Mouse (Mus musculus) ES-Bruce4 (cell line): ENCODE measurements at regions not wholly inside any gene's neighbourhood (a gene's known extent, or its start where the extent isn't known, plus 50 kb on each side); places are given as distances from the start of the nearest gene placed in this dataset.

Experiments
- CTCF ChIP-seq: IDR thresholded peaks from one replicate; pipeline ENCODE4 v1.8.1; 2011; ENCODE audit warnings: low read depth, low read length
- EP300 ChIP-seq: IDR thresholded peaks from 2 replicates; pipeline ENCODE4 v1.6.1; 2011; ENCODE audit warnings: low read depth, low read length; ENCODE audit not compliant: insufficient read depth
- POLR2A ChIP-seq: IDR thresholded peaks from one replicate; pipeline ENCODE4 v1.8.1; 2011; ENCODE audit warnings: low read length; ENCODE audit not compliant: insufficient read depth

DNA sequence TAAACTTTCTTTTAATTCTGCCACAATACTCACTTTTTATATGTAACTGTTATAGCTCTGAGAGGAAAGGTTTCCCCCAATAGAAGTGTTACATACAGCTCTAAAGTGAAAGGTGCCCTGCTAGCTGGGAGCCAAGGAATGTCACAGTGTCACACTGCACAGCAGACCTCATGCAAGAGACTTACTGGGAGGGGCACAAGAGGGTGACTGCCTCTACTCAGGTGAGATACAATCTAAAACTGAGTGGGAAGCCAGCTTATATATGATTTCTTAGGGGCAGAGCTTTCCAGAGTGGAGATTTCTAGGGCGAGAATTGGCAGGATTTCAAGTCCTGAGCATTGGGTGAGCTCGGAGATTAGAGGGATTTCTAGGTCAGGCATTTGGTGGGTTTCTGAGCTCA is 99.1 kb downstream of the Gpr65 start:
- TF ChIP-seq POLR2A (no peak), CTCF (no peak), EP300 (no peak)
